Mouse (Mus musculus): Measurements from ENCODE around the gene Gm45261. TPM values are rescaled to one million over a fixed set of nuclear protein-coding genes. Genes with fewer than 3 reads are reported as not detected.
A peak's percentile ranks its signal among the peaks of the same experiment; 100 is the strongest.

Gene Gm45261
- total and polyA plus RNA-seq, 3 experiments, result not detected

DNA sequence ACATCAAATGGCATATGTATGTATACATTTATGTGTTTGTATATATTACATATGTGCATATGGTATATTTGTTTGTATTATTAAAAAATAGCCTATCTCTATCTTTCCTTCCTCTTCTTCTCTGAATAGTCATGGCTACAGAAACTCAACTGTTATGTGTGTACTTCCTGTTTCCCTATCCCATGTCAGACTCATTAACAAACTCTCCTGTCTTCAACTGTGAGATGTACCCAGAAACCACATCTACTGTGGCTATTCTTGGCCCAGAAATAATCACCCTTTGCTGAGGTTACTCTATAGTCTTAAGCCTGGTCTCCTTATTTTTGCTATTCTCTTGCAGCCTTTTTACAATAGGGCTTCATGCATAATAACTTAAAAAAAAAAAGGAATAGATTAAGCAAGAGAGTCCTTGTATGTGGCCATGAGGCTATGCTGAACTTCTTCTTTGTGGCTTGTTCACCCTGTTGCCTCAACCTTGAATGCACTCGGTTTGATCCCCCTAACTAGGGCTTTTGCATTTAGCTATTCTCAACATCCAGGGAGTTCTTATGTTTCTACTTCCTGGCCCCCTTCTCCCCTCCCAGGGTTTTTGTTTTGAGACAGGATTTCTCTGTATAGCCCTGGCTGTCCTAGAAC, 9.2 kb downstream of the Gm45261 start:
- in situ Hi-C loops (cut with MboI; ENCODE audit: low pct_ligation_motif_present, low pct_unique_long_range_greater_than_20kb, low sequenced_read_pairs) (no loop called here), dilution Hi-C loops (cut with MboI; ENCODE audit: extremely low pct_ligation_motif_present, extremely low pct_unique_long_range_greater_than_20kb, low sequenced_read_pairs) (no loop called here)
- TF ChIP-seq ETS1 (conservative IDR thresholded peaks at IDR 0.05; ENCODE audit: low read depth, low read length) (0 out of 2 replicates have a peak, but pooled peaks have one; percentile 18), JUND (conservative IDR thresholded peaks at IDR 0.05; ENCODE audit: low read depth, low read length) (no peak), BHLHE40 (IDR thresholded peaks at IDR 0.05; ENCODE audit: low read depth, low read length) (no peak), RCOR1 (conservative IDR thresholded peaks at IDR 0.05; ENCODE audit: low read depth, low read length) (0 out of 2 replicates have a peak, but pooled peaks have one; percentile 23), CHD1 (IDR thresholded peaks at IDR 0.05; ENCODE audit: low read depth, low read length) (no peak), UBTF (IDR thresholded peaks at IDR 0.05; ENCODE audit: low read depth, low read length) (no peak), KAT2A (IDR thresholded peaks at IDR 0.05; ENCODE audit: insufficient replicate concordance, low read length) (no peak), SIN3A (IDR thresholded peaks at IDR 0.05; ENCODE audit: low read length) (no peak), MAFK (IDR thresholded peaks at IDR 0.05; ENCODE audit: insufficient replicate concordance, low read length) (no peak), MEF2A (IDR thresholded peaks at IDR 0.05; ENCODE audit: borderline replicate concordance, low read depth, low read length) (peak; percentile 51; the same call in 1 of the 2 replicates), SMC3 (IDR thresholded peaks at IDR 0.05; ENCODE audit: low read depth, low read length) (no peak), RAD21 (IDR thresholded peaks at IDR 0.05; ENCODE audit: low read depth, low read length) (no peak), MAX (IDR thresholded peaks at IDR 0.05; ENCODE audit: low read length) (no peak), IRF4 (IDR thresholded peaks at IDR 0.05; ENCODE audit: low read depth, low read length) (peak; percentile 23; the same call in 1 of the 2 replicates), TBP (conservative IDR thresholded peaks at IDR 0.05; ENCODE audit: low read depth, low read length) (no peak), JUN (IDR thresholded peaks at IDR 0.05; ENCODE audit: insufficient read depth, low read depth, low read length) (no peak), ELF1 (IDR thresholded peaks at IDR 0.05; ENCODE audit: low read depth, low read length) (peak; percentile 55), CHD2 (IDR thresholded peaks at IDR 0.05; ENCODE audit: low read length) (no peak), EP300 (IDR thresholded peaks at IDR 0.05; ENCODE audit: low read length) (peak; percentile 65), ZMIZ1 (IDR thresholded peaks at IDR 0.05; ENCODE audit: low read depth, low read length) (no peak), ZC3H11A (IDR thresholded peaks at IDR 0.05; ENCODE audit: low read depth, low read length) (no peak), MYC (IDR thresholded peaks at IDR 0.05; ENCODE audit: low read depth, low read length) (no peak), ZKSCAN1 (IDR thresholded peaks at IDR 0.05; ENCODE audit: borderline replicate concordance, low read depth, low read length) (no peak), E2F4 (IDR thresholded peaks at IDR 0.05; ENCODE audit: insufficient replicate concordance, low read depth, low read length) (no peak), USF1 (IDR thresholded peaks at IDR 0.05; ENCODE audit: low read depth, low read length) (no peak), GABPA (IDR thresholded peaks at IDR 0.05; ENCODE audit: insufficient replicate concordance, low read depth, low read length) (no peak), TCF12 (IDR thresholded peaks at IDR 0.05; ENCODE audit: low read depth, low read length) (no peak), PAX5 (IDR thresholded peaks at IDR 0.05; ENCODE audit: low read length) (no peak), ZNF384 (IDR thresholded peaks at IDR 0.05; ENCODE audit: low read depth, low read length) (peak; percentile 33; the same call in 1 of the 2 replicates), HCFC1 (IDR thresholded peaks at IDR 0.05; ENCODE audit: low read depth, low read length) (no peak), CTCF (conservative IDR thresholded peaks at IDR 0.05 in 1 of 2, IDR thresholded peaks at IDR 0.05 in 1 of 2; ENCODE audit: low read depth in 2 of 2, low read length in 2 of 2) (no peak), USF2 (conservative IDR thresholded peaks at IDR 0.05; ENCODE audit: low read depth, low read length) (no peak), MAZ (IDR thresholded peaks at IDR 0.05; ENCODE audit: low read depth, low read length) (no peak)
- Histone ChIP-seq H3K79me2 (replicated peaks; ENCODE audit: control insufficient read depth, extremely low read depth, insufficient read depth, poor library complexity, severe bottlenecking) (no peaks in the 10 kb centered on the region), H3K4me1 (ENCODE audit: control insufficient read depth in 1 of 2, insufficient read depth in 2 of 2) (peaks cover 8 to 32% of the 10 kb centered on the region in 2 experiments; a peak in 3 of 4 replicates), H3K27ac (ENCODE audit: insufficient read depth, low read depth) (no peak overlapping the region), H3K27me3 (replicated peaks) (no peaks in the 10 kb centered on the region), H3K9me3 (replicated peaks; ENCODE audit: low read length) (no peaks in the 10 kb centered on the region), H3K36me3 (replicated peaks in 1 of 2; ENCODE audit: control insufficient read depth in 1 of 2, insufficient read depth in 1 of 2, low read length in 1 of 2) (no peaks in the 10 kb centered on the region), H3K9ac (ENCODE audit: insufficient read depth, low read depth) (no peak overlapping the region), H3K4me3 (replicated peaks in 1 of 3; ENCODE audit: low read depth in 2 of 3, low read length in 2 of 3, poor library complexity in 1 of 3) (no peak overlapping the region), H3K4me2 (ENCODE audit: insufficient read depth, low read depth, poor library complexity, severe bottlenecking) (no peak overlapping the region)
- peak; percentile 53 for DNase-seq (ENCODE audit: extremely low read depth)
